Mouse (Mus musculus): ENCODE results near the gene Prickle3. TPM values are rescaled to one million over a fixed set of nuclear protein-coding genes. Genes with fewer than 3 reads are reported as not detected.

The Prickle3 gene
- total and polyA plus RNA-seq, 3 experiments: 1.2 to 3.3 TPM; not detected in 1

GRCm38 (mm10) chrX:7696954-7697381 lies 39.9 kb downstream of the Prickle3 start, which contains the start of gene Gpkow:
Gene Gpkow, plus strand, starts transcription at chrX:7697131.
- Histone ChIP-seq H3K36me3 (ENCODE audit: control insufficient read depth in 1 of 2, insufficient read depth in 2 of 2, low read length in 2 of 2) (peaks cover 0 to 6% of the 10 kb centered on the region in 2 experiments; a peak in 2 of 4 replicates), H3K27ac (ENCODE audit: control insufficient read depth, low read depth, low read length) (peak within 1 kb of the TSS; percentile 40), H3K4me1 (ENCODE audit: control insufficient read depth in 1 of 2, insufficient read depth in 2 of 2, low read length in 2 of 2) (peaks cover 0 to 9% of the 10 kb centered on the region in 2 experiments; a peak in 1 of 4 replicates), H3K4me3 (ENCODE audit: control insufficient read depth in 1 of 2, insufficient read depth in 1 of 2, low read depth in 2 of 2, low read length in 2 of 2) (peak within 1 kb of the TSS; percentile 81 to 82), H3K79me2 (ENCODE audit: control insufficient read depth, insufficient read depth, low read length, poor library complexity) (peaks cover 23% of the 10 kb centered on the region), H3K9ac (ENCODE audit: control insufficient read depth, low read depth, low read length, poor library complexity, severe bottlenecking) (peak within 1 kb of the TSS; percentile 75), H3K9me3 (replicated peaks; ENCODE audit: insufficient read depth, low read length) (no peaks in the 10 kb centered on the region), H3K27me3 (ENCODE audit: control insufficient read depth in 1 of 2, insufficient read depth in 2 of 2, low read length in 2 of 2) (no peaks in the 10 kb centered on the region)
- peak; percentile 98 for DNase-seq (ENCODE audit: low read depth, low spot score)
- TF ChIP-seq MXI1 (IDR thresholded peaks at IDR 0.05; ENCODE audit: low read depth, low read length) (peak; percentile 78), GATA1 (IDR thresholded peaks at IDR 0.05; ENCODE audit: low read depth, low read length) (peak; percentile 11; the same call in 1 of the 2 replicates), MYC (IDR thresholded peaks at IDR 0.05; ENCODE audit: low read depth, low read length) (peak; percentile 83; the same call in 1 of the 2 replicates), RCOR1 (IDR thresholded peaks at IDR 0.05; ENCODE audit: low read depth, low read length) (no peak; the same call in 1 of the 2 replicates), EP300 (IDR thresholded peaks at IDR 0.05; ENCODE audit: low read depth in 1 of 2, low read length in 2 of 2) (no peak), MAX (IDR thresholded peaks at IDR 0.05; ENCODE audit: low read length) (peak; percentile 34; the same call in 1 of the 2 replicates), TCF12 (IDR thresholded peaks at IDR 0.05; ENCODE audit: low read depth, low read length) (peak; percentile 49), JUND (IDR thresholded peaks at IDR 0.05; ENCODE audit: low read depth, low read length) (no peak), POLR2A (IDR thresholded peaks at IDR 0.05; ENCODE audit: control insufficient read depth in 1 of 2, insufficient read depth in 1 of 2, low read depth in 1 of 2, low read length in 2 of 2, poor library complexity in 1 of 2) (peak; percentile 81 to 95), NELFE (IDR thresholded peaks at IDR 0.05; ENCODE audit: low read depth, low read length) (peak; percentile 91), ZNF384 (IDR thresholded peaks at IDR 0.05; ENCODE audit: low read depth, low read length) (no peak), TBP (IDR thresholded peaks at IDR 0.05; ENCODE audit: low read depth, low read length) (peak; percentile 82), E2F4 (IDR thresholded peaks at IDR 0.05; ENCODE audit: borderline replicate concordance, low read depth, low read length) (no peak), MAFK (IDR thresholded peaks at IDR 0.05; ENCODE audit: borderline replicate concordance, low read depth, low read length) (no peak), ETS1 (IDR thresholded peaks at IDR 0.05; ENCODE audit: low read depth, low read length) (peak; percentile 69), SMC3 (IDR thresholded peaks at IDR 0.05; ENCODE audit: low read depth, low read length) (no peak), USF2 (IDR thresholded peaks at IDR 0.05; ENCODE audit: borderline replicate concordance in 1 of 2, insufficient read depth in 1 of 2, low read depth in 1 of 2, low read length in 2 of 2) (no peak), UBTF (IDR thresholded peaks at IDR 0.05; ENCODE audit: borderline replicate concordance, insufficient read depth, low read depth, low read length) (no peak), MAZ (IDR thresholded peaks at IDR 0.05; ENCODE audit: low read depth, low read length) (no peak), NRF1 (IDR thresholded peaks at IDR 0.05; ENCODE audit: insufficient read depth, low read depth, low read length, poor library complexity, severe bottlenecking) (peak; percentile 68), POLR2AphosphoS2 (IDR thresholded peaks at IDR 0.05; ENCODE audit: low read length) (peak; percentile 84; the same call in 1 of the 2 replicates), RAD21 (IDR thresholded peaks at IDR 0.05; ENCODE audit: low read depth, low read length) (no peak), POLR2AphosphoS5 (IDR thresholded peaks at IDR 0.05; ENCODE audit: borderline replicate concordance, low read depth, low read length) (no peak), MEF2A (IDR thresholded peaks at IDR 0.05; ENCODE audit: extremely low read depth, insufficient replicate concordance, low read depth, low read length, poor library complexity, severe bottlenecking) (no peak), ELF1 (IDR thresholded peaks at IDR 0.05; ENCODE audit: low read depth, low read length) (peak; percentile 95), USF1 (IDR thresholded peaks at IDR 0.05; ENCODE audit: low read depth, low read length) (peak; percentile 60), TAL1 (IDR thresholded peaks at IDR 0.05; ENCODE audit: low read length) (no peak), CHD2 (IDR thresholded peaks at IDR 0.05; ENCODE audit: low read length) (no peak), CHD1 (IDR thresholded peaks at IDR 0.05; ENCODE audit: low read depth, low read length) (no peak), ZC3H11A (IDR thresholded peaks at IDR 0.05; ENCODE audit: low read depth, low read length) (no peak), CTCF (IDR thresholded peaks at IDR 0.05 in 2 of 3, conservative IDR thresholded peaks at IDR 0.05 in 1 of 3; ENCODE audit: control insufficient read depth in 1 of 3, insufficient read depth in 1 of 3, low read depth in 2 of 3, low read length in 3 of 3, poor library complexity in 1 of 3, severe bottlenecking in 1 of 3) (no peak), KAT2A (conservative IDR thresholded peaks at IDR 0.05; ENCODE audit: low read depth, low read length) (peak; percentile 96), MYB (IDR thresholded peaks at IDR 0.05; ENCODE audit: low read depth, low read length) (no peak), ZMIZ1 (IDR thresholded peaks at IDR 0.05; ENCODE audit: low read depth, low read length) (peak; percentile 75; the same call in 1 of the 2 replicates), SIN3A (IDR thresholded peaks at IDR 0.05; ENCODE audit: low read length) (peak; percentile 97), HCFC1 (IDR thresholded peaks at IDR 0.05; ENCODE audit: low read depth, low read length) (peak; percentile 99), GABPA (IDR thresholded peaks at IDR 0.05; ENCODE audit: low read depth, low read length) (no peak)

Measured in MEL (cell line).